Mouse (Mus musculus) limb, embryonic 12.5 days (tissue): ENCODE results near the gene Hoxa7. TPM values are rescaled to one million over a fixed set of nuclear protein-coding genes. Genes with fewer than 3 reads are reported as not detected.

Experiments
- ATAC-seq: fragments of 200-750 bp; cut with Nextera tagmentation; 2 replicates; pipeline ENCODE4 v1.8.0; 2017; ENCODE audit warnings: low read depth, moderate TSS enrichment; ENCODE audit not compliant: insufficient number of reproducible peaks, insufficient read depth, low FRiP score, low TSS enrichment
- H3K27ac ChIP-seq: fragments of 300-500 bp; sonication (generic); 2 replicates; pipeline ENCODE4 v1.5.1; 2016; ENCODE audit warnings: mild to moderate bottlenecking, moderate library complexity
- H3K27me3 ChIP-seq: fragments of 300-500 bp; sonication (generic); 2 replicates; pipeline ENCODE4 v1.6.1; 2016; ENCODE audit warnings: mild to moderate bottlenecking, moderate library complexity
- H3K36me3 ChIP-seq: fragments of 300-500 bp; sonication (generic); 2 replicates; pipeline ENCODE4 v1.6.1; 2016; ENCODE audit warnings: mild to moderate bottlenecking, moderate library complexity
- H3K4me1 ChIP-seq: fragments of 300-500 bp; sonication (generic); replicated peaks from 2 replicates; pipeline ENCODE4 v1.6.1; 2016
- H3K4me2 ChIP-seq: fragments of 300-500 bp; sonication (generic); 2 replicates; pipeline ENCODE4 v1.6.1; 2016; ENCODE audit warnings: mild to moderate bottlenecking, moderate library complexity
- H3K4me3 ChIP-seq: fragments of 300-500 bp; sonication (generic); replicated peaks from 2 replicates; pipeline ENCODE4 v1.5.1; 2016; ENCODE audit warnings: mild to moderate bottlenecking
- H3K9ac ChIP-seq: fragments of 300-500 bp; sonication (generic); replicated peaks from 2 replicates; pipeline ENCODE4 v1.6.1; 2016; ENCODE audit warnings: mild to moderate bottlenecking, moderate library complexity
- H3K9me3 ChIP-seq: fragments of 300-500 bp; sonication (generic); 2 replicates; pipeline ENCODE4 v1.6.1; 2016; ENCODE audit warnings: mild to moderate bottlenecking, moderate library complexity
- WGBS: fragments of 180-500 bp; shearing (Covaris S2); methylation state at CpG from one replicate; pipeline ENCODE4 v1.1.7; 2016; 5-methylcytosine and 5-hydroxymethylcytosine counted together
- polyA plus RNA-seq: library from polyadenylated mRNA; unstranded; fragments of >200 nt; fragmentation: Nextera tagmentation; extraction: Ambion mirVana; gene quantifications from 2 replicates; pipeline ENCODE4 v1.2.1, GENCODE M21; 2016

Hoxa7 gene
- polyA plus RNA-seq, 1 experiment from 2014 or later = 11.7 TPM

DNA sequence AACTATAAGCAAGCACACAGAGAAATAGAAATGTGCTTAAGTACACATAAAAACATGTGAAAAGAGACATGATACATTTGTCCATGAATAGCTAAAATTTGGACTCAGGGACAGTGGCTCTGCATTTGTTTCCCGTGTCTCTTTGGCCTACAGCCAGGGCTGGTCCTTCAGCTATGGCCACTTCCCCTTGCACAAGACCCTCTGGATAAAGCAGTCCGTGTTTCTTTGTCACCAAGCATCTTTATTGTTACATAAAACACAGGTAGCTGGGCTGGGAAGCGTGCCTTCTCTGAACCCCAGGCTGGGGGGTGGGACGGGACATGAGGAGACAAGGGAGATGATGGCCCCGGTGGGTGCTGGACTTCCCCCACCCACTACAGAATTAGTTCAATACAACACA lies 7.4 kb downstream of the Hoxa7 start:
- Histone ChIP-seq H3K4me3 (0 out of 2 replicates have a peak overlapping the region, but pooled peaks have one; percentile 79), H3K36me3 (no peaks in the 10 kb centered on the region), H3K27ac (no peak overlapping the region), H3K4me2 (peak overlapping the region; percentile 96), H3K27me3 (peaks cover 13% of the 10 kb centered on the region), H3K9ac (no peak overlapping the region; the same call in 1 of the 2 replicates), H3K9me3 (no peaks in the 10 kb centered on the region), H3K4me1 (peaks cover 66% of the 10 kb centered on the region)
- ATAC-seq = no peak
- WGBS = 26% methylated on average over 5 of the region's 5 CpGs

DNA sequence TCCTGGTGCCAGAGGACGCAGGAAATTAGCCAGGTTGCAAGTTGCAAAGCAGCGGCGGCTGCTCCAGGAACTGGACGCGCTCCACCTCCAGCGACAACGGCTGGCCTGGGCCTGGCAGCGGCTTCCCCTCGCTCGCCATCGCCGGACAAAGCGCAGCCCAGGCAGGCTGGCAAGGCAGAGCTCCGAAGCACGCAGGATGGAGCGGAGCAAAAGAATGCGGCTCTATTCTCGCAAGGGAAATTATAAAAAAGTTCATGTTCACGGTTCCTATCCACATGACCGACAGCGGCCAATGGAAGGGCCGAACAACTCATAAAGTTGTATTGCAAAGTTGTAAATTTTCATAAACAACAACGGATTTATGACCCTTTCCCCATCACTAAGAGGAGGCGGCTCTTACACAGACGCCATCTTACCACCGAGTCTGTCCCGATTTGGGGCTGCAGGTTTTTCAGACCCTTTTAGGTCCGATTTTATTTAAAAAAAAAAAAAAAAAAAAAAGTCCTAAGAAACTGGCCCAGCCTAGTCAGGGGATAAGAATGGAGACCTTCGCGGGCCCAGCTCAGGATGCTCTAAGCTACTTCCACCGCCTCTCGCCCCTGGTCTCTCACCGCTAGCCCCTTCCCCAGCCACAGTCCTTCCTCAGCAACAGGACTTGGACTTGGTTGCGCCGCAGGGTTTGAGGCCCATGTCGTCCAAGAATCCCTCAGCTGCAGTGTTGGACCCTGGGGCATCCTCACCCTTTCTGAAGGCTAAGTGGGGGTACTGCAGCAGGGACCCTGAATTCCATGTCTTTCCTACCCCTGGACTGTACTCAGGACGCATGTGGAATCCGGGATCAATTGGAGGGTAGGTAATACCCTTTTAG lies 8.3 kb downstream of the Hoxa7 start, which contains the start of the genes Hoxa3 and Gm28308:
TSS of gene Hoxa3 (minus strand) at position 218 of the 868 bp plus-strand sequence.
TSS of gene Gm28308 (minus strand) at position 221 of the 868 bp plus-strand sequence.
- H3K4me3 ChIP-seq = peak within 1 kb of the TSS; percentile 79
- peak within 1 kb of the TSS; percentile 94 for H3K9ac ChIP-seq
- no peak for ATAC-seq
- peak within 1 kb of the TSS; percentile 98 for H3K27ac ChIP-seq
- peaks cover 16% of the 10 kb centered on the region for H3K27me3 ChIP-seq
- H3K4me2 ChIP-seq = peak within 1 kb of the TSS; percentile 96
- 2% methylated on average over 38 of the region's 38 CpGs for WGBS
- H3K9me3 ChIP-seq = no peaks in the 10 kb centered on the region
- peaks cover 66% of the 10 kb centered on the region for H3K4me1 ChIP-seq
- H3K36me3 ChIP-seq = no peaks in the 10 kb centered on the region

DNA sequence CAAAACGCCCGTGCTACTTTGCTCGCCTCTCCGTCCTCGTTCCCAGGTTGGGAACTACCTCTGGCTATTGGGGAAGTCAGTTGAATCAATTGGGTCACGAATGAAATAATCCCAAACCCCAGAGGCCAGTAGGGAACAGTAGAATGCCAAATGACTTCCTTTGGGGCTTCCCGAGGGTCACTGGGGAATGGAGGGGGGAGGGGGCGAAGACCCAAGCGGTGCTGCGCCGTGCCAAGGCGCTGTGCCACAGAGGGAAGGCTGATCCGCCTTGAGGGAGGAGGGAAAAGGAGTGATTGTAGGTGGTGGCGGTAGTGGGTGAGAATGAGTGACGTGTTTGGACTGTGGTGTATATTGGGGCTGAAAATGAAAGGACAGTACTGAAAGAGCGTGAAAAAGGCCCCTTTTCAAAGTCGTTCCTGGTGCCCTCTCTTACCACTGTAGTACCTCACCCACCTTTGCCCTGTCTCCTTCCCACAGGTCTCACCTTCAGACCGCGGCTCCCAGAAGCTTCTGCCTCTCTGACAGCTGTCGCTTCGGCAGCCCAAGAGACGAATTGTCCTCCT lies 9.0 kb downstream of the Hoxa7 start:
- H3K9me3 ChIP-seq = no peaks in the 10 kb centered on the region
- ATAC-seq = no peak
- H3K36me3 ChIP-seq = no peaks in the 10 kb centered on the region
- H3K4me1 ChIP-seq = peaks cover 66% of the 10 kb centered on the region
- peak overlapping the region; percentile 98 for H3K27ac ChIP-seq
- H3K9ac ChIP-seq = peak overlapping the region; percentile 94
- peaks cover 16% of the 10 kb centered on the region for H3K27me3 ChIP-seq
- WGBS = under 1% methylated on average over 22 of the region's 22 CpGs
- peak overlapping the region; percentile 79 for H3K4me3 ChIP-seq
- H3K4me2 ChIP-seq = peak overlapping the region; percentile 96

DNA sequence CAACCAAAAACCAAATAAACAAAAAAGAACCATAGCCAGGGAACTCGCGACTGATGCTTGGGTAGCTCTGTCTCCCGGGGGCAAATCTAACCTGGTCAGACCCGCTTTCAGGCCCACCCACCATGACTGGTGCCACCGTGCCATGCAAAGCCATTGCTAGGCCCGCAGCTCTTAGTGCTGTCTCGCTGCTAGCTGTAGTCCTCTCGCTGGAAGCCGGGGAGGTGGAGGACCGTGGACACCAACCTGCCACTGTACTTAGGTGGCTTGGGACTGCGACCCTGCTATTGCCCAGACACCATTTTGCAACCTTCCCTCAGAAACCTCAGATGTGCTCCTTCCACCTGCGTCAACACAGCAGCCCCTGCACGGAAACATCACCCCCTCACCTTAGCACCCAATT lies 9.7 kb downstream of the Hoxa7 start:
- 0% methylated on average over 13 of the region's 13 CpGs for WGBS
- Histone ChIP-seq H3K4me2 (peak overlapping the region; percentile 96), H3K36me3 (no peaks in the 10 kb centered on the region), H3K9ac (peak overlapping the region; percentile 94), H3K9me3 (no peaks in the 10 kb centered on the region), H3K4me3 (peak overlapping the region; percentile 79), H3K4me1 (peaks cover 70% of the 10 kb centered on the region), H3K27me3 (peaks cover 23% of the 10 kb centered on the region), H3K27ac (peak overlapping the region; percentile 98)
- ATAC-seq = no peak

DNA sequence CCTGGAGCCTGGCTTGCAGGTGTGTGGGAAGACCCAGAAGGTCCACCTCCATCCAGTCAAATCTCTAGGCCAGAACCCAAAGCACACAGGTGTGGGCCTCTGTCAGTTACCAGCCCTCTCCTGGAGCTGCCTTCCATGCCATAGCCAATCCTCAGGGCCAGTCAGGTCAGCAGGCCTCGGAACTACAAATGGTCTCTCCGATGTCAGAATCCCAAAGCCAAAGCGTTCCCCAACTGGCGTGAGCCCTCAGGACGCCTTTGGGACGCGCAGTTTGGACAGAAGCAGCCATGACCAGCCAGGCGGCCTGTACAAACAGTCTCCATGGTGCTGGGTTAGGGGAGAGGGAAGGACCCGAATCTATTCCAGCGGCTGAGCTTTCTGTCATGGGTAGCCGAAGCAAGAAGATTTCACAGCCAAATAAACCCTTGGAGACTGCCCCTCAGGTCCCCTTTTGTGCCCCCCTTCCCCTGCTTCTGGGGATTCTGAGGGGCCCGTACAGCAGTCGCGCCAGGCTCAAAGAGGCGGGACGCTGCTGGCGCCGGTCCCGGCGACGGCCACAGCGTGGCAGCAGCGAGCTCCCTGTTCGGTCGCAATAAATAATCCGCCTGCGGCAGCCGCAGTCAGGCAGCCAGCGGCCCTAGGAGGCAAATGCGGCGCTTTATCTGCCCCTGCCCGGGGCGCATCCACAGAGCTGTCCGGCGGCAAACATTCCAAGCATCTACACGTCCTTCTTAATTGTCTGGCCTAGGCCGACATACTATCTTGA lies 10.3 kb downstream of the Hoxa7 start:
- Histone ChIP-seq H3K27me3 (peaks cover 26% of the 10 kb centered on the region), H3K4me1 (peaks cover 74% of the 10 kb centered on the region), H3K4me2 (peak overlapping the region; percentile 96), H3K36me3 (peaks cover under 1% of the 10 kb centered on the region; the same call in 1 of the 2 replicates), H3K4me3 (peak overlapping the region; percentile 79), H3K27ac (peak overlapping the region; percentile 98), H3K9me3 (no peaks in the 10 kb centered on the region), H3K9ac (peak overlapping the region; percentile 94)
- peak; percentile 16; the same call in 1 of the 2 replicates for ATAC-seq
- WGBS = under 1% methylated on average over 37 of the region's 37 CpGs

DNA sequence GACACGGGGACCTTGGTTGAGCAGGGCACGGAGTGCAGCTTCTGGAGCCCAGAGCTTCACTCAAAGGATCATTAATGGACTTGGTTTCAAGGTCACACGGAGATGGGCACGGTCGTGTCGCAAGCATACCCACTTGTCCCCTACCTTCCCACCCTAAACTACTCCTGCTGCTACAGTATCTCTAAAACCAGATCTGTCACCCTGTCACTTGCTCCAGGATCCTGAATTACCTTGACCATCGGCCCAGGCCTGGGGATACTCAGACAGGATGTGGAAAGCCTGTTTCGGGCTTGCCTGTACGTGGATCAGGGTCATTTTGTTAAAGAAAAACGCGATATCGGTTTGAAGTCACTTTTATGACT lies 12.0 kb downstream of the Hoxa7 start:
- H3K4me2 ChIP-seq = peak overlapping the region; percentile 96
- peaks cover 74% of the 10 kb centered on the region for H3K4me1 ChIP-seq
- no peak for ATAC-seq
- peak overlapping the region; percentile 72 for H3K9ac ChIP-seq
- peaks cover 28% of the 10 kb centered on the region; the same call in 1 of the 2 replicates for H3K27me3 ChIP-seq
- WGBS = 5% methylated on average over 12 of the region's 12 CpGs
- H3K27ac ChIP-seq = peak overlapping the region; percentile 69
- peaks cover 17% of the 10 kb centered on the region for H3K36me3 ChIP-seq
- peak overlapping the region; percentile 79 for H3K4me3 ChIP-seq
- H3K9me3 ChIP-seq = no peaks in the 10 kb centered on the region

DNA sequence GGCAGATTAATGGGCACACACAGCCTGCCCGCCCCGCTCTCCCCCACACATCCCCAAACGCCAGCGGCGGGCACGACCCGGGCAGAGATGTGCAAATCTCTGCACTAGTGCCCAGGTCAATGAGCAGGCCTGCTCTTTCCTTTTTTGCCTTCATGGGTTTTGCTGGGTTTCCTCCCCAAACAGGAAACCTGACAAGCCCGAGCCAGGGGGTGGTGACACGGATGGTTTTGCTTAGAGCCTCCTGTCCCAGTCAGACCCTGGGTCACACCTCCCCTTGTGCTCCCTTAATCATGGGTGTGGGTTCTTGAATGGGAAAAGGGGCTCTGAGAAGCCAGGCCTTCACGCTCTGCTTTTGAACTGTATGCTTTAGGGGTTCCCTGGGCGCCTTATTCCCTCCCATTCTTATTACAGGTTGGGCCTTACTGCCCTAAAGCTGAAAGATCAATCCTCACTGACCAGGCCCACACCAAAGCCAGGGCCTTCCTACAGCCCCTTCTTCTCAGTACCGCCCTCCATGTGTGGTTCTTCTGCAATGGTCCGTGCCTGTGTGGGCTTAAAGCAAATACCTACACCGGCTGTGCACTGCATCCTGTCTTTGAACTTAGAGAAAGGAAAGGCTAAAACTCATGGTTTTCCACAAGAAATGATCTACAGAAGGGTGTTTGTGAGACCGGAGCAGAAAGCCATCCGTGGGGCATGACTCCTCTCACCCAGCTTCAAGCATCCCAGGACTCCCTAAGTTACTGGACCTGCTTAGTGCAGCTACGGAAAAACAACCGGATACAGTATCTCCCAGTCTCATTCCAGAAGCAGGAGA lies 12.6 kb downstream of the Hoxa7 start:
- no peak for ATAC-seq
- Histone ChIP-seq H3K4me3 (peak overlapping the region; percentile 79), H3K27ac (peak overlapping the region; percentile 69), H3K9ac (peak overlapping the region; percentile 72), H3K36me3 (peaks cover 17% of the 10 kb centered on the region), H3K4me1 (peaks cover 74% of the 10 kb centered on the region), H3K9me3 (no peaks in the 10 kb centered on the region), H3K4me2 (peak overlapping the region; percentile 96), H3K27me3 (peaks cover 28% of the 10 kb centered on the region; the same call in 1 of the 2 replicates)
- WGBS = 4% methylated on average over 18 of the region's 18 CpGs

DNA sequence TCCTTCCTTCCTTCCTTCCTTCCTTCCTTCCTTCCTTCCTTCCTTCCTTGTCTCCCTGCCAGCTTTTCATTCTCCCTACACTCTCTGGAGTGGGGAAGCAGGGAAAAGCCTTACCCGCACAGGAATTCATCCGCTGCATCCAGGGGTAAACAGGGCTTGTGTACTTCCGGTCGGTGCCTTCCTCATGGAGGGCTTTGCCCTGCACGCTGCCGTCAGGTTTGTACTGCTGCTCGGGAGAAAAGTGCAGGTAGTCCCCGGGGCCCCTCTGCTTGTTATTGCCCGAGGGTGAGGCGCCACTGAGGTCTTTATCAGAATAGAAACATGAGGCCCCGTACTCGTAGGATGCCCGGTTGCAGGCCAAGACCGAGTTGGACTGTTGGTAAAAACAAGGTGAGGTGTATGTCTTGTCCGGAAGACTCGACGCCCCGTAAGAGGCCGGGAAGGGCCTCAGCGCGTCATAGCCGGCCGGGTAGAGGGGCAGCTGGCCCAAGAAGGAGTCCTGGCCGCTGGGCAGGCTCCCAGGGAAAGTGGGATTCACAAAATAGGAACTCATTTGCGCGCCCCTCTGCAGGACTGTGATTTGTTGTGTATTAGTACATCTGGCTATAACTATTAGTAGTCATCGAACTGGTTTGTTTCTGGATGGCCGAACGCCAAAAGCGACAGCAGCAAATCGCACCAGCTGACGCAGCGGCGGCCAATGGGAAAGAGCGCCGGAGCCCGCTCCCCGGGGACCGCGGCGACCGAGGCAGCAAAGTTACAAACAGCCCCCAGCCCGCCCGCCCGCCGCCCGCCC lies 13.4 kb downstream of the Hoxa7 start, which contains the start of gene Hoxa6:
TSS of gene Hoxa6 (minus strand) at position 651 of the 796 bp plus-strand sequence.
- H3K4me3 ChIP-seq = peak within 1 kb of the TSS; percentile 79
- H3K27me3 ChIP-seq = peaks cover 33% of the 10 kb centered on the region; the same call in 1 of the 2 replicates
- H3K9me3 ChIP-seq = no peaks in the 10 kb centered on the region
- H3K9ac ChIP-seq = peak within 1 kb of the TSS; percentile 72
- H3K4me2 ChIP-seq = peak within 1 kb of the TSS; percentile 96
- H3K27ac ChIP-seq = peak within 1 kb of the TSS; percentile 69
- under 1% methylated on average over 45 of the region's 47 CpGs for WGBS
- H3K36me3 ChIP-seq = peaks cover 25% of the 10 kb centered on the region
- ATAC-seq = no peak
- H3K4me1 ChIP-seq = peaks cover 80% of the 10 kb centered on the region

DNA sequence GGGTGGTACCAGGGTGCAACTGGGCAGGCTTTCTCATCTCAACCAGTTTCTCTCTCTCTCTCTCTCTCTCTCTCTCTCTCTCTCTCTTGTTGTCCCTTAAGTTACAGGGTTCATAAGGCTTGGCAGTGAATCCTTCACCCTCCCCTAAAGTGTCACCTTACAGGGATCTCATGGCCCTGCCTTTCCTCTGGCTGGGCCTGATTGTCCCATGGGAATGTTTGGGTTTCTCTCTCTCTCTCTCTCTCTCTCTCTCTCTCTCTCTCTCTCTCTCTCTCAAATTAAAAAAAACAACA lies 14.0 kb downstream of the Hoxa7 start:
- Histone ChIP-seq H3K4me3 (peak overlapping the region; percentile 79), H3K9ac (peak overlapping the region; percentile 50; the same call in 1 of the 2 replicates), H3K27me3 (peaks cover 33% of the 10 kb centered on the region; the same call in 1 of the 2 replicates), H3K9me3 (no peaks in the 10 kb centered on the region), H3K4me2 (peak overlapping the region; percentile 96), H3K4me1 (peaks cover 86% of the 10 kb centered on the region), H3K36me3 (peaks cover 28% of the 10 kb centered on the region), H3K27ac (no peak overlapping the region)
- no peak for ATAC-seq
